Mouse (Mus musculus): ENCODE data around the gene Plxnd1. TPM values are rescaled to one million over a fixed set of nuclear protein-coding genes. Genes with fewer than 3 reads are reported as not detected.

Plxnd1 gene
- total RNA-seq, 2 experiments from 2014 or later, result 79.7 to 91.8 TPM

GRCm38 (mm10) chr6:115963656-115964055 lies 31.1 kb downstream of the Plxnd1 start:
- intact Hi-C loops (cut with DNase I), result loop anchor here (2.0 kb wide), 1 partner anchor 59 kb away; no protein-coding TSS in a partner anchor
- no peak for DNase-seq (ENCODE audit: low spot score)

GRCm38 (mm10) chr6:115962439-115963085 lies 32.2 kb downstream of the Plxnd1 start:
- intact Hi-C loops (cut with DNase I), result loop anchor here (2.0 kb wide), 1 partner anchor 58 kb away; no protein-coding TSS in a partner anchor
- no peak for DNase-seq (ENCODE audit: low spot score)

DNA sequence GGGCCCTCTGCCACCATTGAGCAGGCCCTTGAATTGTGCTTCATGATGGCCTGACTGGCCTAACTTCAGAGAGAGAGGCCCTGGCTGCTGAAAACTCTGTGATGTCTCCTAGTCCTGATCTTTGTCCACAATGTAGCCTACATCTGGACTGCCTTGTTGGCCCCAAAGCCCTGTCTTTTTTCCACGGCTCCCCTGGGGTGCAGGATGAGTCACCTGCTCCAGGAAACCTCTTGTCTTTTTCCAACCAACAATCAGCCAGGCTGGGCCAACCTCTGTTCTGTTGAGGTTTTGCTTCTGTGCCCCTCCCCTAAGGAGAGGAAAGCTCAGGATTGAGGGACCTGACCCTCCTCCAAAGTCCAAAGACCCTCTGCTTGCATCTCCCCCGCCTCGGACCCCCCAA lies 33.1 kb downstream of the Plxnd1 start:
- intact Hi-C loops (cut with DNase I), result loop anchor here (2.0 kb wide), 1 partner anchor 57 kb away; no protein-coding TSS in a partner anchor
- DNase-seq (ENCODE audit: low spot score), result no peak

- intact Hi-C loops (cut with DNase I), result no loop called here
- DNase-seq (ENCODE audit: low spot score), result no peak
Measured at GRCm38 (mm10) chr6:115960322-115960721, 34.5 kb downstream of the Plxnd1 start.

DNA sequence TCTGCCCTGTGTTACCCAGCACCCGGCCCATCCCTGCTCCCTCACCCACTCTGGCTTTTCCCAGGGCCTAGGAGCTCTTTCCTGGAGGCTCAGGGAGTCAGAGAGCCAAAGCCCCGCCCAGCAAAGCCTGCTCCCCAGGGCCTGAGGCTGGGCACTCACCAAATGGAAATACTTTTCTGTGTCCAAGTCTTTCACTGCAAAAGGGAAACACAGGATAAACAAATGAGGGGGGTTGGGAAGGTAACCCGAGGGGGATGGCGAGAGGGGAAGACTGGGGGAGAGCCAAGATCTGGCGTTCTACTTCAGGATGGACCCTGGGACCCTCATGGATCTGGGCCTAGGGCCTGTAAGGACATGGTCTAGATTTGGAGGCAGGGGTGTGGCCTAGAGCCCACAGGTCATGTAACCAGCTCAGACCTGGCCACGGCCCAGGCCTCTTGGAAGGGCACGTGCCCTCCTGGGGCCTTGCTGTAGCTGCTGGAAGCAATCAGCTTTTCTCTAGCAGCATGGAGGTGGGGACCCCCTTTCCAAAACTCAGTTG lies 35.6 kb downstream of the Plxnd1 start:
- peak; percentile 91 for DNase-seq (ENCODE audit: low spot score)

GRCm38 (mm10) chr6:115958445-115958844 lies 36.4 kb downstream of the Plxnd1 start:
- no peak for DNase-seq (ENCODE audit: low spot score)
- intact Hi-C loops (cut with DNase I), result loop anchor here (2.0 to 5.0 kb wide), 2 partner anchors 34 to 48 kb away; no protein-coding TSS in a partner anchor

More for the DNA sequence above, 35.6 kb downstream of the Plxnd1 start:
- intact Hi-C loops (cut with DNase I), result loop anchor here (1.0 to 5.0 kb wide), 3 partner anchors 33 to 48 kb away; no protein-coding TSS in a partner anchor

- intact Hi-C loops (cut with DNase I), result loop anchor here (2.0 to 5.0 kb wide), 2 partner anchors 35 to 47 kb away; no protein-coding TSS in a partner anchor
- no peak for DNase-seq (ENCODE audit: low spot score)
Measured at GRCm38 (mm10) chr6:115957681-115958080, 37.1 kb downstream of the Plxnd1 start.

- peak; percentile 46 for DNase-seq (ENCODE audit: low spot score)
- intact Hi-C loops (cut with DNase I), result loop anchor here (5.0 kb wide), 1 partner anchor 35 kb away; no protein-coding TSS in a partner anchor
Measured at GRCm38 (mm10) chr6:115956922-115957601, 37.7 kb downstream of the Plxnd1 start.

- intact Hi-C loops (cut with DNase I), result loop anchor here (5.0 kb wide), 1 partner anchor 36 kb away; no protein-coding TSS in a partner anchor
Measured at GRCm38 (mm10) chr6:115956418-115956921, 38.3 kb downstream of the Plxnd1 start.

GRCm38 (mm10) chr6:115955664-115956063 lies 39.1 kb downstream of the Plxnd1 start:
- intact Hi-C loops (cut with DNase I), result loop anchor here (5.0 kb wide), 1 partner anchor 37 kb away; no protein-coding TSS in a partner anchor
- no peak for DNase-seq (ENCODE audit: low spot score)

More at GRCm38 (mm10) chr6:115956418-115956921, 38.3 kb downstream of the Plxnd1 start:
- no peak for DNase-seq (ENCODE audit: low spot score)

- DNase-seq (ENCODE audit: low spot score), result no peak
- intact Hi-C loops (cut with DNase I), result loop anchor here (5.0 kb wide), 1 partner anchor 37 kb away; no protein-coding TSS in a partner anchor
Measured at GRCm38 (mm10) chr6:115955169-115955568, 39.6 kb downstream of the Plxnd1 start.

DNA sequence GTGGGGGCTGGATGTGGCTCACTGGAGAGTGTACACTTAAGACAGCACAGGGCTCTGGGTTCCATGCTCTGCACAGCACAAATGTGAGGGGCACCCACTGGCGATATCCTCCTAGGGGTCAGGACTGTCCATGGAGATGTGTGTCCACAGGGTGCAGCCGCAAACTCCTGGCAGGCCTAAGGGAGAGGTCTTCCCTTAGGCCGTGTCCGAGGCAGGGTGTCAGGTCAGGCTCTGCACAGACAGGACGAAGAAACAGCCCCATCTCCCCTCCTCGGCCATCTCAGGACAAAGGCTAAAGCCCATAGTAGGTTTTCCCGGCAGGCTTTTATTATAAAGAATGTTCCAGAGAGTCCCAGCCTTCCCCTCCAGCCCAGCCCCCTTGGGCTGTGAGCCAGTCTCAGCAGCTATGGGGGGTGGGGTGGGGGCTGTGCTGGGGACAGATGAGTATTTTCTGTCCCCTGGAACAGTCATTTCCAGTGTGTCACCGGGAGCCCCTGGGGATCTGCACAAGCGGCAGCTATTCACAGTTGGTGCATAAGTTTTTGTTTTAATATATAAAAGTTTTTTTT lies 40.2 kb downstream of the Plxnd1 start:
- DNase-seq (ENCODE audit: low spot score), result no peak

DNA sequence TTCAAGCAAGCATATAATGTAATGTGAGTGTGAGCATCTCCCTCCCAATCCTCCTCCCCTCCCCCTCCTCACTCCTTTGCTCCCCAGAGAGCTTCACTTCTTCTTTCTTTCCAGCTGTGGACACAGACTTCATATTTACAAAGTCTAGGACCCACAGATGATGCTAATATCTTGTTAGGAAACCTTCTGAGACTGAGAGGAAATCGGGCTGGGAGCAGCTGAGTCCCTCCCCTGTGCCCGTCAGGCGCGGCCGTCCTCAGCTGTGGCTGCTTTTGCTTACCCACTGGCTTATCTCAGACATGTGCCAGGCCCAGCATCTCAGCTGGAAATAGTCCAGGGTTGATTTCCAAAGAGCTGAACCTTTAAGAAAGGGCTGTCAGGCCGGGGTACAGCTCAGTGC lies 48.4 kb downstream of the Plxnd1 start:
- DNase-seq (ENCODE audit: low spot score), result no peak
- intact Hi-C loops (cut with DNase I), result no loop called here

More for the DNA sequence above, 40.2 kb downstream of the Plxnd1 start:
- intact Hi-C loops (cut with DNase I), result loop anchor here (5.0 kb wide), 1 partner anchor 38 kb away; no protein-coding TSS in a partner anchor

GRCm38 (mm10) chr6:115945633-115946032 lies 49.2 kb downstream of the Plxnd1 start:
- intact Hi-C loops (cut with DNase I), result no loop called here
- DNase-seq (ENCODE audit: low spot score), result no peak

DNA sequence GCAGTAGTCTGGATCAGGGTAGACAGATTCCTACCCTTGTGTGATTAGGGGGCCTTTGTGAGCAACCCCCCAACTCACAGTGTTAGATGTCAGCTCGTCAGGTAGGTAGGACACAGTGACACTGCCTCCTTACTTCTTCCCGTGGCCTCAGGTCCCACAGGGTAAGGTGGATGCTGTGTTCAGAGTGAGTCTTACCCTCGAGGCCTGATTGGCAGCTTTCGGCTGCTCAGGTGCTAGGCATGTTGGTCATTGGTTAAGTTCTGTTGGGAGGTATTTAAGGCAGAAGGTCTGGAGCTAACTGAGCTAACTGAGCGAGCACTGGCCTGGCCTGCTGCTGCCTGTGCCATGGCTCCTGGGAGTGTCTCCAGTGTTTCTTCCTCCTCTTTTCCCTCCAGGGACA lies 50.2 kb downstream of the Plxnd1 start, which contains the start of gene H1foo:
Gene H1foo, plus strand, starts transcription at position 301 of the 400 bp plus-strand sequence.
- intact Hi-C loops (cut with DNase I), result no loop called here
- no peak for DNase-seq (ENCODE audit: low spot score)

DNA sequence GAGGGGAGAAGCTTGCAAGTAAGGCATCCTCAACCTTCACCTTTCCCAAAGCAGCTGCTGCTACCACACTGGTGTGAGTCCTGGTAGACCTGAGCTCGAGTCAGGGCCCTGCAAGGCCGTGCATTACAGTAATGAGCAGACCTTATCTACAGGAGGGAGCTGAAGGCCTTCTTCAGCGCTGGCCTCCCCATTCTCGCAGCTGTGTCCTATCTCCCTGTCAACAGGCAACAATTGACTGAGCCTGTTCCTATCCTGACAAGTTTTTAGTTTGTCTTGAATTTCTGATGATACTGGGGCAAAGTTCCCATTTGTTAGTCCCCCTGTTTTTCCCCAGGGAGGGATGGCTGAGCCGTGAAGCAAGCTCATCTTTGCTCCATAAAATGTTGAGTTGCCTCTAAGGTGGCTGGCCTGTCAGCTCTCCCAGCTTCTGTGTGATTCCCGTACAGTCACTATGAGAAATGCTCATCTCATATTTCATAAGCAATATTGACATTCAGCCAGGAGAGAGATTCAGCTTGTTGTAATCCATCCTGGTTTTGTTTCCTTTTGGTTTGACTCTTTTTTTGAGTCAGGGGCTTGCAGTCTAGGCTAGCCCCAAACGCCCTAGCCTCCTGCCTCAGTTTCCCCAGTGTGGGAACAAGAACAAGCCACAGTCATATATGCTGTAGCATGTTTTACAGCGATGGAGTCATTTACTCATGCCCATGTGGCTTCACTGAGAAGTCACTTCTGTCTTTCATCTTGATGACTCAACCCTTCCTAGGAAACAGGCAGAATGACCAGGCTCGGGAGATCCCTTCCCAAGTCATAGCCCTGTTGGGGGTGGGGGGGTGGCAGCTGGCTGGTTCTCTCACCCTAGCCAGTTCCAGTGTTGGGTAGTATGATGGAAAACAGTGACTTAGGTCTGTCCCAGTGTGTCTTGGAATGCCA lies 51.0 kb downstream of the Plxnd1 start:
- no peak for DNase-seq (ENCODE audit: low spot score)
- intact Hi-C loops (cut with DNase I), result no loop called here

GRCm38 (mm10) chr6:115941128-115941527 lies 53.7 kb downstream of the Plxnd1 start:
- DNase-seq (ENCODE audit: low spot score), result no peak
- intact Hi-C loops (cut with DNase I), result no loop called here

- intact Hi-C loops (cut with DNase I), result no loop called here
Measured at GRCm38 (mm10) chr6:115940603-115941002, 54.2 kb downstream of the Plxnd1 start.

DNA sequence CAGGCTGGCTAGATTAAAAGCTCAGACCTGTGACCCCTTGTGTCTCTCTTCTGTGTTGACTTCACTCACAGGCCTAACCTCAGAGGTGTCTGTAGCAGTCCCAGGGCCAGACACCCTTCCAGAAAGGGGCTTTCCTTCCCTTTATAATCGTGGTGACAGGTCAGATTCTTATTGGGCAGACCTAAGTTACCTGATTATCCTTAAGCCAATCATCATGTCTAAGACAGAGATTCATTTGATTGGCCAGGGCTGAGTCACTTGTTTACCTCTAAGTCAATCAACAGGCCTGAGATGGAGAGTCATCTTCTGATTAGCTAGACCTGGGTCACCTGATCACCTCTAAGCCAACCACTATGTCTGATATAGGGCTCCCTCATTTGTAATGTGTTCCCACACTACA lies 56.0 kb downstream of the Plxnd1 start:
- intact Hi-C loops (cut with DNase I), result no loop called here
- DNase-seq (ENCODE audit: low spot score), result no peak

More at GRCm38 (mm10) chr6:115940603-115941002, 54.2 kb downstream of the Plxnd1 start:
- DNase-seq (ENCODE audit: low spot score), result no peak
